Mouse (Mus musculus) central nervous system, embryonic 11.5 days (tissue): ENCODE results near the gene Rbm28. TPM values are rescaled to one million over a fixed set of nuclear protein-coding genes. Genes with fewer than 3 reads are reported as not detected.

Experiments
- polyA plus RNA-seq: library from polyadenylated mRNA; depleted of rRNA; stranded (reverse); fragments of >200 nt; gene quantifications from 2 replicates; pipeline ENCODE4 v1.2.3, GENCODE M21; 2012; rRNA removed

The Rbm28 gene
- 78.3 and 111 TPM in 2 replicates for polyA plus RNA-seq

DNA sequence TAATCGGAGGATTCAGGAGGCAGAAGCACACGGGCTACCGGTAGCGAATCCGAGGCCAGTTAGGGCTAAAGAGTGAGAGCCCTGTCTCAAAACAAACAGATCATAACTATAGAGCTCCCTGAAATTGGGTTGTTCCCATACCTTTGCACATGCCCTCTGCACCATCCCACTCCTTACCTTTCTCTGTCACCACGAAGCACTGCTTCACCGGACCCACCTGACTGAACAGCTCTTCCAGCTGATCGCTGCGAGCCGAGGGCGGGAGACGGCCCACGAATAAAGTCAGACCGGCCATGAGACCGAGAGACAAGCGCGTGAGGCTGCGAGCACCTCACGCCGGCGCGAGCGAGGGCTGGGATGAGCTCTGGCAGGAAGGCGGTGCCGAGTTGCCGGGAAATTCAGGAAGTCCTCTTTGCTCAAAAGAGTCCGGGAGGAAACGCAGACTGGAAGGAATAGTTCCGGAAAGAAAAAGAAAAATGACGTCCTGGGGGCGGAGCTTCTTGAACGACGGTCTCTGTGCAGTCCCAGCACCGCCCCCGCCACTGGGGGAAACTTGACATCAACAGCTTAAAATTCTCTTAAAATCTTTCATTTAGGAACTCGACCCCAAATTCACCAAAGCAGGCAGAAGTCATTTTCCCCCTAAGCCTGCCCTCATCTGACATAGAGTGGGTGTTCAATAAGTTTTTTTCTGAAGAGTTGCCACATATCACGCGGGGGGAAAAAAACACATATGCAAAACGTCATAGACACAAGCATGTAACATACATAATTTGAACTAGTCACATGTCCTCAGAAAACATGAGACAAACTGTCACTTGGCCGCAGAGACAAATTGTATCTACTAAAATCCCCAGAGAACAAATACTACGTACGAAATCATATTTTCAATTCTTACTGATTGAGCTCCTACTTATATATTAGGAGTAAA is at the start of gene Rbm28:
TSS of gene Rbm28 (minus strand) at position 693 of the 931 bp plus-strand sequence.

DNA sequence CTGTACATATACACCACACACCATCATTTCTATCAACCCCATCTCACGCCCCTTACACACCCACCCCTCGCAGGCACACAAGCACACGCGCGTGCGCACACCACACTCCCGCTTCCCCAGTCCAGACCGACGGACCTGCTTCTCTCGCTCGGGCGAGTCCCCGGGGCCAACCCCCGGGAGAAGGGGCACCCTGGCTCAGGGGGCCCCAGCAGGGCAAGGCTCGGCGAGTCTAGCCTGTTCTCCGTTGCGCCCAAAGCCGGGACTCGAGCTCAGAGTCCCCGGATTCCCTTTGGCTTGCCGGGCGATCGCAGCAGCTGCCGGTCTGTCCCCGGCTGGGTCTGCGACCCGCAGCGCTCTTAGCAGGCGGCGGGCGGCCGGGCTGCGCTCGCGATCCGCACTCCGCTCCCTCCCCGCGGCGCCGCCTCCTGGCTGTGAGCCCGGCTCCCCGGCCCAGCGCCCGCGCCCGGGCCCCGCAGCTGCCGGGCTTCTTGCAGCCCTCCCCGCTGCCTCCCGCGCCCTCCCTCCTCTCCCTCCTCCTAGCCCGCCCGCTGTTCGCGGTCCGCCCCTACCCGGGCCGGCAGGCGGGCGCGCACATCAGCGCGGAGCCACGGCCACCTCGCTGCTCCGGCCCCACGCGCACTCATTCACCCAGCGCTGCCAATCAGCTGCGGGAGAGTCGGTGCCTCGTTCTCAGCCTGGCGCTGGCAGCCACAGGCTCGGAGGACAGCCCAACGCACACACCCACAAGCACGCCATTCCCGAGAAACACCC is 14.3 kb upstream of the Rbm28 start, which contains the start of gene Prrt4:
TSS of gene Prrt4 (minus strand) at position 697 of the 771 bp plus-strand sequence.

Other genes starting within 250 kb of the Rbm28 start
- gene Lep, start 104.8 kb downstream of the Rbm28 start, polyA plus RNA-seq, result not detected in 2 replicates
- gene Prrt4, start 14.6 kb upstream of the Rbm28 start, polyA plus RNA-seq, result 1.2 and 1.6 TPM in 2 replicates
- 27.5 and 29.9 TPM in 2 replicates for gene Impdh1, start 51.4 kb upstream of the Rbm28 start, polyA plus RNA-seq
- gene Hilpda, start 107.5 kb upstream of the Rbm28 start, polyA plus RNA-seq, result 19.6 and 30.4 TPM in 2 replicates
- 1.0 and 1.5 TPM in 2 replicates for gene Fam71f2, start 114.6 kb upstream of the Rbm28 start, polyA plus RNA-seq
- 0.09 TPM in 1 of 2 replicates, not detected in the other for gene Fam71f1, start 154.1 kb upstream of the Rbm28 start, polyA plus RNA-seq
- gene Calu, start 183.1 kb upstream of the Rbm28 start, polyA plus RNA-seq, result 211 and 214 TPM in 2 replicates
- 0.06 TPM in 1 of 2 replicates, not detected in the other for gene Opn1sw, start 223.5 kb upstream of the Rbm28 start, polyA plus RNA-seq
- 31.4 and 47.4 TPM in 2 replicates for gene Ccdc136, start 231.3 kb upstream of the Rbm28 start, polyA plus RNA-seq